Mouse (Mus musculus): Measurements from ENCODE around the gene Zfp446. TPM values are rescaled to one million over a fixed set of nuclear protein-coding genes. Genes with fewer than 3 reads are reported as not detected.

The Zfp446 gene
- polyA plus RNA-seq, 1 experiment from 2014 or later = 5.0 TPM

DNA sequence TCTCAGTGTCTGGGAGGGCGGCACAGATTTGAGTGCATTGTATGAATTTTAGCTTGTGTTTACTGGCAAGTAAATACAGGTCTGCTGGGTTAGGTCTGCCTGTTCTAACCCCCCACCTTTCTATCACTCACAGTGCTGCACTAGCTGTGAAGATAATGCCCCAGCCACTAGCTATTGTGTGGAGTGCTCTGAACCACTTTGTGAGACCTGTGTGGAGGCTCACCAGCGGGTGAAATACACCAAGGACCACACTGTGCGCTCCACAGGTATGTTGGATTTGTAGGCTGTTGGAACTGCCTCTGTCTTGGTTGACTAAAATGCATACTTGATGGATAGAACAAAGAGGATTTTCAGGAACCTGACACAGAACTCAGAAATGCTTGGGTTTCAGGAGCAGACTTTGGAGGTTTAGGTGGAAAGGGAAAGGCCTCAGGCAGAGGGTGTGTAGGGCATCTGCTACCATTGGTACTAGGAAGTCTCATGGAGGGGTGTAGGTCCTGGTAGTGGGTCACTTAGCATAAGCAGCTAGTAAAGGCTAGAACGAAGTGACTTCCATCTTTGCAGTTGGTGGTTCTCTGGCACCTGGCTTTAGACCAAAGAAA lies 48.0 kb downstream of the Zfp446 start:
- 27% methylated on average over 4 of the region's 4 CpGs for WGBS
- peak overlapping the region; percentile 99 for H3K27ac ChIP-seq
- H3K36me3 ChIP-seq = peaks cover 45% of the 10 kb centered on the region
- H3K4me2 ChIP-seq = peak overlapping the region; percentile 85
- peak overlapping the region; percentile 98 for H3K9ac ChIP-seq
- H3K9me3 ChIP-seq (replicated peaks) = no peaks in the 10 kb centered on the region
- ATAC-seq (replicated peaks; ENCODE audit: insufficient number of reproducible peaks, insufficient read depth, low FRiP score, low read depth) = no peak
- H3K4me3 ChIP-seq = peak overlapping the region; percentile 97
- peaks cover 30% of the 10 kb centered on the region for H3K4me1 ChIP-seq (replicated peaks)
- H3K27me3 ChIP-seq = no peaks in the 10 kb centered on the region

GRCm38 (mm10) chr7:13028986-13029385 lies 51.3 kb downstream of the Zfp446 start:
- Histone ChIP-seq H3K4me1 (replicated peaks) (peaks cover 34% of the 10 kb centered on the region), H3K4me3 (no peak overlapping the region), H3K9ac (no peak overlapping the region), H3K27ac (no peak overlapping the region), H3K36me3 (peaks cover 70% of the 10 kb centered on the region), H3K4me2 (no peak overlapping the region), H3K27me3 (no peaks in the 10 kb centered on the region), H3K9me3 (replicated peaks) (no peaks in the 10 kb centered on the region)
- ATAC-seq (replicated peaks; ENCODE audit: insufficient number of reproducible peaks, insufficient read depth, low FRiP score, low read depth) = no peak
- 92% methylated on average over 4 of the region's 4 CpGs for WGBS

DNA sequence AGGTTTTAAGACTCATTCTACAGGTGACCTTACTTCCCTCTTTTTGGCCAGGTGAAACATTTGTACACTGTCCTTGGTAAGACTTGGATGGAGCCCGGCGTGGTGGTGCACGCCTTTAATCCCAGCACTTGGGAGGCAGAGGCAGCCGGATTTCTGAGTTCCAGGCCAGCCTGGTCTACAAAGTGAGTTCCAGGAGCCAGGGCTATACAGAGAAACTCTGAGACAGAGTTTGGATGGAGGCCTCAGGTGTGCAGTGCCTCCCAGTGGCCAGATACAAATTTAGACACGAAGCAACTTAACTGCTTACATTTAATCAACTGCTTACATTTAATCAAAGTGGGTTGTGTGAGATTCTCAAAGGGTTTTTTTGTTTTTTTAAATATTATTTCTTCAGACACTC lies 53.4 kb downstream of the Zfp446 start:
- ATAC-seq (replicated peaks; ENCODE audit: insufficient number of reproducible peaks, insufficient read depth, low FRiP score, low read depth) = no peak
- Histone ChIP-seq H3K4me2 (no peak overlapping the region), H3K4me1 (replicated peaks) (peaks cover 34% of the 10 kb centered on the region), H3K36me3 (peaks cover 82% of the 10 kb centered on the region), H3K9me3 (replicated peaks) (no peaks in the 10 kb centered on the region), H3K27ac (no peak overlapping the region), H3K9ac (no peak overlapping the region), H3K27me3 (no peaks in the 10 kb centered on the region), H3K4me3 (no peak overlapping the region)
- 74% methylated on average over 5 of the region's 5 CpGs for WGBS

- Histone ChIP-seq H3K4me1 (replicated peaks) (peaks cover 33% of the 10 kb centered on the region), H3K9ac (no peak overlapping the region), H3K4me3 (no peak overlapping the region), H3K9me3 (replicated peaks) (no peaks in the 10 kb centered on the region), H3K27me3 (no peaks in the 10 kb centered on the region), H3K4me2 (no peak overlapping the region), H3K27ac (no peak overlapping the region), H3K36me3 (peaks cover 77% of the 10 kb centered on the region)
- no peak for ATAC-seq (replicated peaks; ENCODE audit: insufficient number of reproducible peaks, insufficient read depth, low FRiP score, low read depth)
- WGBS = 88% methylated on average over 2 of the region's 2 CpGs
Observed at GRCm38 (mm10) chr7:13031983-13032382, 54.3 kb downstream of the Zfp446 start.

- Histone ChIP-seq H3K4me2 (no peak overlapping the region), H3K36me3 (peaks cover 72% of the 10 kb centered on the region), H3K9ac (no peak overlapping the region), H3K9me3 (replicated peaks) (no peaks in the 10 kb centered on the region), H3K4me3 (no peak overlapping the region), H3K27me3 (no peaks in the 10 kb centered on the region), H3K4me1 (replicated peaks) (peaks cover 32% of the 10 kb centered on the region), H3K27ac (no peak overlapping the region)
- ATAC-seq (replicated peaks; ENCODE audit: insufficient number of reproducible peaks, insufficient read depth, low FRiP score, low read depth) = no peak
- WGBS = 93% methylated on average over 7 of the region's 7 CpGs
Observed at GRCm38 (mm10) chr7:13032541-13032940, 54.9 kb downstream of the Zfp446 start.

GRCm38 (mm10) chr7:13033451-13034147 lies 56.0 kb downstream of the Zfp446 start:
- no peak for ATAC-seq (replicated peaks; ENCODE audit: insufficient number of reproducible peaks, insufficient read depth, low FRiP score, low read depth)
- 43% methylated on average over 13 of the region's 13 CpGs for WGBS
- peak overlapping the region; percentile 83 for H3K9ac ChIP-seq
- peaks cover 33% of the 10 kb centered on the region for H3K4me1 ChIP-seq (replicated peaks)
- H3K27me3 ChIP-seq = no peaks in the 10 kb centered on the region
- H3K9me3 ChIP-seq (replicated peaks) = no peaks in the 10 kb centered on the region
- peak overlapping the region; percentile 87 for H3K4me2 ChIP-seq
- H3K27ac ChIP-seq = peak overlapping the region; percentile 89
- peak overlapping the region; percentile 72 for H3K4me3 ChIP-seq
- peaks cover 61% of the 10 kb centered on the region for H3K36me3 ChIP-seq

GRCm38 (mm10) chr7:13034148-13034977 lies 56.7 kb downstream of the Zfp446 start, which contains the start of gene Chmp2a:
TSS of gene Chmp2a (minus strand) at chr7:13034807.
- H3K4me3 ChIP-seq = peak within 1 kb of the TSS; percentile 72
- H3K27ac ChIP-seq = peak within 1 kb of the TSS; percentile 89
- H3K4me1 ChIP-seq (replicated peaks) = peaks cover 41% of the 10 kb centered on the region
- H3K36me3 ChIP-seq = peaks cover 54% of the 10 kb centered on the region
- H3K9ac ChIP-seq = peak within 1 kb of the TSS; percentile 83
- H3K9me3 ChIP-seq (replicated peaks) = no peaks in the 10 kb centered on the region
- under 1% methylated on average over 45 of the region's 45 CpGs for WGBS
- ATAC-seq (replicated peaks; ENCODE audit: insufficient number of reproducible peaks, insufficient read depth, low FRiP score, low read depth) = peak; percentile 74
- H3K27me3 ChIP-seq = no peaks in the 10 kb centered on the region
- H3K4me2 ChIP-seq = peak within 1 kb of the TSS; percentile 87

Other genes starting within 250 kb of the Zfp446 start
- gene Vmn2r56, start 242.8 kb upstream of the Zfp446 start, polyA plus RNA-seq (2015; fragmentation: Nextera tagmentation; extraction: Ambion mirVana) = not detected in 2 replicates
- 4.7 and 5.9 TPM in 2 replicates for gene Zscan18, start 174.2 kb upstream of the Zfp446 start, polyA plus RNA-seq (2015; fragmentation: Nextera tagmentation; extraction: Ambion mirVana)
- gene Zfp329, start 159.0 kb upstream of the Zfp446 start, polyA plus RNA-seq (2015; fragmentation: Nextera tagmentation; extraction: Ambion mirVana) = 9.6 and 10.2 TPM in 2 replicates
- 22.1 and 22.9 TPM in 2 replicates for gene Zfp110, start 143.1 kb upstream of the Zfp446 start, polyA plus RNA-seq (2015; fragmentation: Nextera tagmentation; extraction: Ambion mirVana)
- gene Zfp128, start 96.7 kb upstream of the Zfp446 start, polyA plus RNA-seq (2015; fragmentation: Nextera tagmentation; extraction: Ambion mirVana) = 2.9 and 3.3 TPM in 2 replicates
- gene Zscan22, start 80.0 kb upstream of the Zfp446 start, polyA plus RNA-seq (2015; fragmentation: Nextera tagmentation; extraction: Ambion mirVana) = 9.5 and 11.2 TPM in 2 replicates
- gene Rps5, start 55.6 kb upstream of the Zfp446 start, polyA plus RNA-seq (2015; fragmentation: Nextera tagmentation; extraction: Ambion mirVana) = 453 and 535 TPM in 2 replicates
- gene Rnf225, start 50.4 kb upstream of the Zfp446 start, polyA plus RNA-seq (2015; fragmentation: Nextera tagmentation; extraction: Ambion mirVana) = 0.47 and 0.49 TPM in 2 replicates
- gene Zfp324, start 12.0 kb upstream of the Zfp446 start, polyA plus RNA-seq (2015; fragmentation: Nextera tagmentation; extraction: Ambion mirVana) = 5.2 and 7.5 TPM in 2 replicates
- 0.14 TPM in 1 of 2 replicates, not detected in the other for gene Slc27a5, start 20.3 kb downstream of the Zfp446 start, polyA plus RNA-seq (2015; fragmentation: Nextera tagmentation; extraction: Ambion mirVana)
- gene Trim28, start 21.3 kb downstream of the Zfp446 start, polyA plus RNA-seq (2015; fragmentation: Nextera tagmentation; extraction: Ambion mirVana) = 116 and 173 TPM in 2 replicates
- 12.2 and 18.0 TPM in 2 replicates for gene Zbtb45, start 32.2 kb downstream of the Zfp446 start, polyA plus RNA-seq (2015; fragmentation: Nextera tagmentation; extraction: Ambion mirVana)
- gene Chmp2a, start 57.0 kb downstream of the Zfp446 start, polyA plus RNA-seq (2015; fragmentation: Nextera tagmentation; extraction: Ambion mirVana) = 129 and 133 TPM in 2 replicates
- 107 and 130 TPM in 2 replicates for gene Ube2m, start 60.4 kb downstream of the Zfp446 start, polyA plus RNA-seq (2015; fragmentation: Nextera tagmentation; extraction: Ambion mirVana)
- gene Mzf1, start 76.9 kb downstream of the Zfp446 start, polyA plus RNA-seq (2015; fragmentation: Nextera tagmentation; extraction: Ambion mirVana) = 1.5 and 2.1 TPM in 2 replicates
- not detected in 2 replicates for gene Vmn1r85, start 117.3 kb downstream of the Zfp446 start, polyA plus RNA-seq (2015; fragmentation: Nextera tagmentation; extraction: Ambion mirVana)
- gene Vmn1r86, start 142.1 kb downstream of the Zfp446 start, polyA plus RNA-seq (2015; fragmentation: Nextera tagmentation; extraction: Ambion mirVana) = not detected in 2 replicates
- not detected in 2 replicates for gene Vmn1r87, start 162.3 kb downstream of the Zfp446 start, polyA plus RNA-seq (2015; fragmentation: Nextera tagmentation; extraction: Ambion mirVana)
- gene Vmn1r88, start 181.7 kb downstream of the Zfp446 start, polyA plus RNA-seq (2015; fragmentation: Nextera tagmentation; extraction: Ambion mirVana) = not detected in 2 replicates
- gene Vmn1r89, start 235.2 kb downstream of the Zfp446 start, polyA plus RNA-seq (2015; fragmentation: Nextera tagmentation; extraction: Ambion mirVana) = not detected in 2 replicates